Mouse (Mus musculus) forebrain, embryonic 14.5 days (tissue): ENCODE measurements around the gene Plekhh2. TPM values are rescaled to one million over a fixed set of nuclear protein-coding genes. Genes with fewer than 3 reads are reported as not detected.

Experiments
- ATAC-seq: fragments of 200-750 bp; cut with Nextera tagmentation; 2 replicates; pipeline ENCODE4 v1.8.0; 2017; ENCODE audit warnings: mild to moderate bottlenecking, moderate library complexity
- DNase-seq: peaks from one replicate; pipeline ENCODE4 v3.0.0-alpha.2; 2015; ENCODE audit warnings: low spot score
- H3K27ac ChIP-seq: fragments of 300-500 bp; sonication (generic); 2 replicates; pipeline ENCODE4 v1.5.1; 2014; ENCODE audit warnings: low read depth, mild to moderate bottlenecking, control low read depth, low read length, moderate library complexity
- H3K27me3 ChIP-seq: fragments of 300-500 bp; sonication (generic); replicated peaks from 2 replicates; pipeline ENCODE4 v1.6.1; 2014; ENCODE audit warnings: low read length, control low read depth, mixed read lengths; ENCODE audit not compliant: control insufficient read depth, insufficient read depth
- H3K36me3 ChIP-seq: fragments of 300-500 bp; sonication (generic); 2 replicates; pipeline ENCODE4 v1.6.1; 2014; ENCODE audit warnings: low read length, control low read depth; ENCODE audit not compliant: control insufficient read depth, insufficient read depth
- H3K4me1 ChIP-seq: fragments of 300-500 bp; sonication (generic); 2 replicates; pipeline ENCODE4 v1.6.1; 2014; ENCODE audit warnings: antibody characterized with exemption, low read length, control low read depth; ENCODE audit not compliant: control insufficient read depth, insufficient read depth
- H3K4me2 ChIP-seq: fragments of 300-500 bp; sonication (generic); 2 replicates; pipeline ENCODE4 v1.6.1; 2014; ENCODE audit warnings: mild to moderate bottlenecking, control low read depth, low read length
- H3K4me3 ChIP-seq: fragments of 300-500 bp; sonication (generic); 2 replicates; pipeline ENCODE4 v1.5.1; 2014; ENCODE audit warnings: low read depth, low read length, control low read depth
- H3K9ac ChIP-seq: fragments of 300-500 bp; sonication (generic); 2 replicates; pipeline ENCODE4 v1.6.1; 2014; ENCODE audit warnings: mild to moderate bottlenecking, low read length, control low read depth, moderate library complexity
- H3K9me3 ChIP-seq: fragments of 300-500 bp; sonication (generic); replicated peaks from 2 replicates; pipeline ENCODE4 v1.6.1; 2016; ENCODE audit warnings: low read length, control low read depth, mixed read lengths; ENCODE audit not compliant: control insufficient read depth
- WGBS: fragments of 180-500 bp; shearing (Covaris S2); extraction: QIAGEN DNeasy Blood & Tissue Kit; methylation state at CpG from one replicate; pipeline ENCODE4 v1.1.7; 2014; 5-methylcytosine and 5-hydroxymethylcytosine counted together
- polyA plus RNA-seq: library from polyadenylated mRNA; unstranded; fragments of >200 nt; fragmentation: Nextera tagmentation; extraction: Ambion mirVana; gene quantifications from 2 replicates; pipeline ENCODE4 v1.2.1, GENCODE M21; 2014

The Plekhh2 gene
- polyA plus RNA-seq, 1 experiment from 2014 or later = 0.88 TPM

DNA sequence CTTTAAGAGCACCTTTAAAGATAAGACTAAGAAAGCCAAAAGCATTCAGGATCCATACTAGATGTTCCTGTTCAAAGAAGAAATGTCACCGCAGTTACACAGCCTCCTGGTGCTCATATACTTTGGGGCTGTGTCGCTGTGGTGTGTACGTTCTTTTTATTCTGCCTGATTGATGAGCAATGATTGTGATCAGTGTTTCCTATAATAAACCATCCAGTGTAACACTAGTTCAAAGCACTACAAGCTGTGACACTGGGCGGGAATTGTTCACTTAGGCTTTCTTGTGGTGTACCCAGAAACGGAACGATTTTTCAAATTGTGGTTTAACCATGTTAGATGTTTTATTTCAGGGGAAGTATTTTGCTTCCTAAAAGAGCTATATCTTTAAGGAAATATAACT is 120.1 kb downstream of the Plekhh2 start:
- Histone ChIP-seq H3K4me3 (no peak overlapping the region), H3K27ac (no peak overlapping the region), H3K27me3 (no peaks in the 10 kb centered on the region), H3K4me2 (no peak overlapping the region), H3K9ac (no peak overlapping the region), H3K9me3 (no peaks in the 10 kb centered on the region), H3K36me3 (0 out of 2 replicates have a peak, but pooled peaks cover 2% of the 10 kb centered on the region), H3K4me1 (peaks cover 3% of the 10 kb centered on the region)
- DNase-seq (no peak), ATAC-seq (no peak)
- WGBS = 92% methylated on average over 6 of the region's 6 CpGs

DNA sequence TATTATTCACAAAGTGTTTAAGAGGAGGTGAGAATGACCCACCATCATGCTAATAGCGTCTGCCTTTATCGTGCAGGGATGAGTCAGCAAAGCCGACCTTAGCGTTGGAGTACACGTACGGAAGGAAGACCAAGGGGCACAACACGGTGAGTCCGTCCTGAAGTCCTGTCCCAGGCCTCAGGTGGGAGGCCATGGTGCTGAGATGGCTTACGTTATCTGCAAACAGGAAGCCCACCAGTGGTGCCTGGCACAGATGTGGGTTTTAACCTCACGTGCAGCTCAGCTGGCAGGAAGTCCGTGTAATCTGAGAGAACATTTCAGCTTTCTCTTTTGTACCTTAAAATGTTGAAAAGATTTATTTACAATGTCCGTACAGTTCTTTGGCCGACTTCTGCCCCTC is 121.7 kb downstream of the Plekhh2 start:
- H3K27ac ChIP-seq = no peak overlapping the region
- WGBS = 91% methylated on average over 13 of the region's 13 CpGs
- no peak overlapping the region for H3K4me2 ChIP-seq
- ATAC-seq = no peak
- DNase-seq = no peak
- no peak overlapping the region for H3K9ac ChIP-seq
- no peaks in the 10 kb centered on the region for H3K4me1 ChIP-seq
- H3K36me3 ChIP-seq = 0 out of 2 replicates have a peak, but pooled peaks cover 2% of the 10 kb centered on the region
- no peaks in the 10 kb centered on the region for H3K27me3 ChIP-seq
- H3K9me3 ChIP-seq = no peaks in the 10 kb centered on the region
- H3K4me3 ChIP-seq = no peak overlapping the region

DNA sequence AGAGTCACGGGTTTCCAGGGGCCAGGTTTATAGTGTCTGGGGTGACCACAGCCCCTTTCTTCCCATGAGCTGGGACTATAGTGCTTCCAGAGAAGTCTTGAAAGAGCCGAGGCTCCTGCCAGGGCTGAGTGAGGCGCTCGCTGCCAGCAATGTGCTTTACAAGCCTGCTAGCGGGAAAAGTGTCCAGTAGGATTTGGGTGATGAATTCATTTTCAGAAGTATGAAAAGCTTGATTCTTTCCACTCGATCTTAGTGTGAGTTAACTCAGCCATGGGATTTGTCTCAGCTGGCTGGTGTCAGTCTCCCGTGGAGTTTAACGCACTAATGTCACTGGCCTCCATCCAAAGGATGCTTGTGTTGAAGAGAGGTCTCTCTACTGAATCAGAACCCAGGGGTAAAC is 124.6 kb downstream of the Plekhh2 start:
- no peak overlapping the region for H3K9ac ChIP-seq
- no peaks in the 10 kb centered on the region for H3K27me3 ChIP-seq
- no peaks in the 10 kb centered on the region for H3K9me3 ChIP-seq
- H3K4me3 ChIP-seq = no peak overlapping the region
- DNase-seq = no peak
- no peak overlapping the region for H3K4me2 ChIP-seq
- WGBS = 60% methylated on average over 8 of the region's 8 CpGs
- ATAC-seq = no peak
- H3K4me1 ChIP-seq = no peaks in the 10 kb centered on the region
- 0 out of 2 replicates have a peak, but pooled peaks cover 2% of the 10 kb centered on the region for H3K36me3 ChIP-seq
- no peak overlapping the region for H3K27ac ChIP-seq

DNA sequence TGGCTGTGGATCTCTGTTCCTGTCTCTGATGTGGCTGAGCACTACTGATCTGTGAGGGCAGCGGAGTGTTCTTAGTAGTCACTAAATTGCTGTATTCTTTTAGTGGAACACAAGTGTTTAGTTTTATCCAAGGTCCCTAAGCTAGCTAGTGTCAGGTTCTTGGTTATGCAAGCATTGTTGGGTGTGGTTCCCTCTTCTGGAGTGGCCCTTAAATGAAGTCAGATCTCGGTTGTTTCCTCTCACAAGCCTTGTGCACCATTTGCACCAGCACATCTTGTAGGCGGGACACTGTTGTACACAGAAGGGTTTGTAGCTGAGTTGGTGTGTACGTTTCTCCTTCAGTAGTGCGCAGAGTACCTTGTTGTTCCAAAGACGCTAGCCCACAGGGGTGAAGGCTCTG is 126.3 kb downstream of the Plekhh2 start:
- WGBS = 92% methylated on average over 6 of the region's 6 CpGs
- H3K9ac ChIP-seq = no peak overlapping the region
- no peak for DNase-seq

DNA sequence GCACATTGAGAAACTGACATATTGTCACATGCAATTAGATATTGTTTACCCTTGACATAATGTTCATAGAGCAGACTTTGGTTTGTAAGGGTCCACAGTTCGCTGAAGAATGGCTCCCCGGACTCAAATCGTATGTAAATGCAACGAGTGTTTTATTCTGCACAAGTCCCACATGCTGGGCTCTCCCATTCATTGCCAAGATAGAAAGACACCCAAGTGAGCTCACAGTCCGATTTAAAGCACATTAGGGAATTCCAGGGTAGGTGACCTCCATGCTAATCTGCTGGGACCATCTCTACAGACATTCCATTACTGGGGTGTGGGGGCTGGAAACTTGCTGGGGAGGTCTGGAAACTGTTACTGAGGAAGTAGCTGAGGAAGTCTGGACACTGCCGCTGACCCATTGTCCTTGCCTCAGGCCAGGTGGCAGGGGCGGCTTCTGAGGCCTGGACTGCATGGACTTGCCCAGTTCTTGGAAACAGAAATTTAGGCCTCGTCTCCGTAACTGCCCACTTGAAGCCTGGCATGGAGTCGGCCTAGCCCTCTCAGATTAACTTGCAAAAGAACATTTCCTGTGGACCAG is 128.2 kb downstream of the Plekhh2 start:
- Histone ChIP-seq H3K4me3 (no peak overlapping the region), H3K4me1 (no peaks in the 10 kb centered on the region), H3K9me3 (no peaks in the 10 kb centered on the region), H3K36me3 (0 out of 2 replicates have a peak, but pooled peaks cover 2% of the 10 kb centered on the region), H3K27ac (no peak overlapping the region), H3K9ac (no peak overlapping the region), H3K4me2 (no peak overlapping the region), H3K27me3 (no peaks in the 10 kb centered on the region)
- WGBS = 40% methylated on average over 10 of the region's 10 CpGs
- DNase-seq = no peak
- no peak for ATAC-seq

More for the DNA sequence above, 126.3 kb downstream of the Plekhh2 start:
- H3K4me1 ChIP-seq = no peaks in the 10 kb centered on the region
- no peak overlapping the region for H3K4me3 ChIP-seq
- no peak overlapping the region for H3K27ac ChIP-seq
- H3K27me3 ChIP-seq = no peaks in the 10 kb centered on the region
- no peak for ATAC-seq
- H3K9me3 ChIP-seq = no peaks in the 10 kb centered on the region
- no peak overlapping the region for H3K4me2 ChIP-seq
- H3K36me3 ChIP-seq = 0 out of 2 replicates have a peak, but pooled peaks cover 2% of the 10 kb centered on the region

DNA sequence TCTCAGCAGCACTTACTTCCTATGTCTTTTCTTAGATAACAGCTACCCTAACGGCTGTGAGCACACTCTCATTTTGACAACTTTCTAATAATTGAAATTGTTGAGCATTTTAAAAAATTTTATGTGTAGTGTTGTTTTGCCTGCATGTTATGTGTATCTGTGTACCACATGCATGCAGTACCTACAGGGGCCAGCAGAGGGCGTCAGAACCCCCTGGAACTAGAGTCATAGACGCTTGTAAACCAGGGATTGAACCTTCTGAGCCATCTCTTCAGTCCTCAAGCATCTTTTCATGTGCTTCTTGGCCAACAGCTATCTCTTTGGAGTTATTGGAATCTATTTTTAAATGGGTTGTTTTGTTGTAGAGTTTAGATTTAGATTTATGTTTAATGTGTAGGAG is 130.2 kb downstream of the Plekhh2 start:
- peaks cover 2% of the 10 kb centered on the region; the same call in 1 of the 2 replicates for H3K4me1 ChIP-seq
- no peak for ATAC-seq
- H3K27me3 ChIP-seq = no peaks in the 10 kb centered on the region
- H3K27ac ChIP-seq = no peak overlapping the region
- H3K9ac ChIP-seq = no peak overlapping the region
- peak; percentile 20 for DNase-seq
- H3K4me3 ChIP-seq = no peak overlapping the region
- no peaks in the 10 kb centered on the region for H3K36me3 ChIP-seq
- no peaks in the 10 kb centered on the region for H3K9me3 ChIP-seq
- 27% methylated on average over 3 of the region's 3 CpGs for WGBS
- H3K4me2 ChIP-seq = no peak overlapping the region

DNA sequence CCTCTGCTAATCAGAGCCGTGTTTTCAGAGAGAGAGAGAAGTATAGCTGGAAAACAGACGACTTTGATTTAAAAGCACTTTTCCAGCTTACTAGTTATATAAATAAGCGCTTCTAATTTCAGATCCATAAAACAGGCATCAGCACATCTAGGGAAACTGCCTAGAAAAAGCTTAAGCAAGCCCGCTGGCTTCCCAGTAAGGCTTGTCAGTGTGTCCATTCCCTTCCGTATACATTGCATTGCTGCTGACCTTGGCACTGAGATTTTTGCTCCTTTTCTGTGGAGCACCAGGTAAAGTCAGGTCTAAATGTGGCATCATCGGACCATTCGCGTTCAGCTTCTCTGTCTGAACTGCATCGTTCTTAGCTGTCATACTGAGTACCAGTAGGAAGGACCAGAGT is 130.6 kb downstream of the Plekhh2 start:
- Histone ChIP-seq H3K36me3 (no peaks in the 10 kb centered on the region), H3K9ac (no peak overlapping the region), H3K27me3 (no peaks in the 10 kb centered on the region), H3K4me2 (no peak overlapping the region), H3K4me3 (no peak overlapping the region), H3K27ac (no peak overlapping the region), H3K4me1 (peaks cover 2% of the 10 kb centered on the region; the same call in 1 of the 2 replicates), H3K9me3 (no peaks in the 10 kb centered on the region)
- WGBS = 91% methylated on average over 9 of the region's 9 CpGs
- ATAC-seq (no peak), DNase-seq (no peak)

DNA sequence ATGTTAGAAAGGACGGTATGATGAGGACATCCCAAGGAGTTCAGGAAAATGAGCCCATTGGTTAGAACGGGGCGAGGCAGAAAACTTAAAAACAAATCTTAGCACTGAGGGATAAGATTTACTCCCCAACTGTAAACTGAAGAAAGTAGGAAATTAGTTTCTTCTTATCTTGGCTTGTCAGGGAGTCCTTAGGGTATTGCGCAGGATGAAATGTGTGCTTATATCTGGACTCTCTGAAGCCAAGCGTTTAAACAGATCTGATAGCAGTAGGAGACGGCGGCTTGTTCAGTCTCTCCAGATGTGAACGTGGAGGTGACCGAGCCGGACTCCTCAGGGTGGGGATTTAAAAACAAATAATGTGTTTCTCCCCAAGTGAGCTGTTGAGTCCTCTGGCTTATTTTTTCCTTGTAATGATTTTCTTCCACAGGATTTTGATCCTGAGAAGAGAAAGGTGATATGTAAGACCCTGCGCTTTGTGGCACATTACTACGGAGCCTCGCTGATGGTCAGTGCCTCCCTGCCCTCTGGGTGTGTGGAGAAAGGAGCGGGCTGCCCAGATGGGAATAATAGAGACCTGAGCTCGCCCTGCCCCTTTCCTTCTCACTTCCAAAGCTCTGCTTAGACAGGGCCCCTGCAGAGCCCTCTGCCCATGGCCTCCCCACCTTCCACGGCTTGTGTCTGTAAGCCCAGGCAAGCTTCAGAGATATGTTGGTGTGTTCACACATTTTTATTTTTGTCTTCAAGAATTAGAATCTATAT is 132.8 kb downstream of the Plekhh2 start:
- H3K27ac ChIP-seq = no peak overlapping the region
- no peak for DNase-seq
- no peaks in the 10 kb centered on the region for H3K27me3 ChIP-seq
- WGBS = 54% methylated on average over 16 of the region's 16 CpGs
- no peak overlapping the region for H3K4me2 ChIP-seq
- no peaks in the 10 kb centered on the region for H3K36me3 ChIP-seq
- no peak overlapping the region for H3K9ac ChIP-seq
- H3K4me3 ChIP-seq = no peak overlapping the region
- H3K9me3 ChIP-seq = no peaks in the 10 kb centered on the region
- ATAC-seq = no peak
- peaks cover 2% of the 10 kb centered on the region; the same call in 1 of the 2 replicates for H3K4me1 ChIP-seq

DNA sequence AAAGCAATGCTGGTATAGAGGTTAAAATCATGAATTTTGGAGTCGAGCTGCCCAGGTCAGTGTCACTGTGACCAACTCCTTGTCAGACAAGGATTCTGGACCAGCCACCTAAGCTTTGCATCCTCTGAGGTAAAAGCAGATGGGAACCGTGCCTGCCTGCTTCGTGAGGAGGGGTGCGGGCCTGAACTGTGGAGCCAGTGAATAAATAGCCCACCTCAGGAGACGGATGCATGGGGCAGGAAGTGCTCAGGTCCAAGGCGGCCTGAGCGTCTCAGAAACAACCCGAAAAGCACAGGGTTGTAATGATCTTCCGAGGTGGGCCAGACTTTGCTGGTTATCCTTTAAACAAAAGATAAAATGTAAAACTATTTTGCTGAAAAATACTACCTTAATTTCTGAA is 133.4 kb downstream of the Plekhh2 start:
- no peak overlapping the region for H3K27ac ChIP-seq
- peaks cover 2% of the 10 kb centered on the region; the same call in 1 of the 2 replicates for H3K4me1 ChIP-seq
- 24% methylated on average over 9 of the region's 9 CpGs for WGBS
- H3K4me2 ChIP-seq = no peak overlapping the region
- H3K27me3 ChIP-seq = no peaks in the 10 kb centered on the region
- no peak overlapping the region for H3K4me3 ChIP-seq
- ATAC-seq (no peak), DNase-seq (no peak)
- H3K36me3 ChIP-seq = 0 out of 2 replicates have a peak, but pooled peaks cover under 1% of the 10 kb centered on the region
- no peak overlapping the region for H3K9ac ChIP-seq
- no peaks in the 10 kb centered on the region for H3K9me3 ChIP-seq
